Mouse (Mus musculus): Measurements from ENCODE around the gene Pramel6.
"Not testable (repeated sequence)": the region's sequence is repeated elsewhere in the genome, so short reads cannot be mapped to it uniquely, and the experiment has no call there.

Gene Pramel6

GRCm38 (mm10) chr2:87506265-87506664, at the start of gene Pramel6:
TSS of gene Pramel6 (plus strand) at chr2:87506565.
- DNase-seq (ENCODE audit: low read depth, low spot score) = no peak

GRCm38 (mm10) chr2:87461769-87462168, 44.6 kb upstream of the Pramel6 start:
- DNase-seq (ENCODE audit: low read depth, low spot score) = no peak

GRCm38 (mm10) chr2:87480207-87480606, 26.2 kb upstream of the Pramel6 start:
- DNase-seq (ENCODE audit: low read depth, low spot score) = no peak

- DNase-seq (ENCODE audit: low read depth, low spot score) = no peak
Observed at GRCm38 (mm10) chr2:87481158-87481557, 25.2 kb upstream of the Pramel6 start.

GRCm38 (mm10) chr2:87482276-87482675, 24.1 kb upstream of the Pramel6 start:
- no peak for DNase-seq (ENCODE audit: low read depth, low spot score)

- DNase-seq (ENCODE audit: low read depth, low spot score) = not testable (repeated sequence)
Observed at GRCm38 (mm10) chr2:87496993-87497392, 9.4 kb upstream of the Pramel6 start, which contains the start of gene Pramel7. TSS of gene Pramel7 (minus strand) at chr2:87497093.

GRCm38 (mm10) chr2:87515046-87515445, 8.7 kb downstream of the Pramel6 start:
- DNase-seq (ENCODE audit: low read depth, low spot score) = no peak

- no peak for DNase-seq (ENCODE audit: low read depth, low spot score)
Observed at GRCm38 (mm10) chr2:87515457-87516060, 9.2 kb downstream of the Pramel6 start.

GRCm38 (mm10) chr2:87516581-87516980, 10.2 kb downstream of the Pramel6 start:
- no peak for DNase-seq (ENCODE audit: low read depth, low spot score)

GRCm38 (mm10) chr2:87520651-87521050, 14.3 kb downstream of the Pramel6 start:
- DNase-seq (ENCODE audit: low read depth, low spot score) = no peak

GRCm38 (mm10) chr2:87525899-87526616, 19.7 kb downstream of the Pramel6 start:
- DNase-seq (ENCODE audit: low read depth, low spot score) = not testable (repeated sequence)

GRCm38 (mm10) chr2:87531496-87531895, 25.1 kb downstream of the Pramel6 start, which contains the start of gene Olfr153:
TSS of gene Olfr153 (plus strand) at chr2:87531796.
- DNase-seq (ENCODE audit: low read depth, low spot score) = no peak

- DNase-seq (ENCODE audit: low read depth, low spot score) = no peak
Observed at GRCm38 (mm10) chr2:87534826-87535225, 28.5 kb downstream of the Pramel6 start.

GRCm38 (mm10) chr2:87545442-87545841, 39.1 kb downstream of the Pramel6 start, which contains the start of gene Olfr1128:
TSS of gene Olfr1128 (minus strand) at chr2:87545542.
- no peak for DNase-seq (ENCODE audit: low read depth, low spot score)
